Mouse (Mus musculus): Measurements from ENCODE around the gene Zfp719. TPM values are rescaled to one million over a fixed set of nuclear protein-coding genes. Genes with fewer than 3 reads are reported as not detected.

Zfp719 gene
- polyA plus RNA-seq (2015; fragmentation: Nextera tagmentation; extraction: Ambion mirVana) = 14.4 and 15.4 TPM in 2 replicates

DNA sequence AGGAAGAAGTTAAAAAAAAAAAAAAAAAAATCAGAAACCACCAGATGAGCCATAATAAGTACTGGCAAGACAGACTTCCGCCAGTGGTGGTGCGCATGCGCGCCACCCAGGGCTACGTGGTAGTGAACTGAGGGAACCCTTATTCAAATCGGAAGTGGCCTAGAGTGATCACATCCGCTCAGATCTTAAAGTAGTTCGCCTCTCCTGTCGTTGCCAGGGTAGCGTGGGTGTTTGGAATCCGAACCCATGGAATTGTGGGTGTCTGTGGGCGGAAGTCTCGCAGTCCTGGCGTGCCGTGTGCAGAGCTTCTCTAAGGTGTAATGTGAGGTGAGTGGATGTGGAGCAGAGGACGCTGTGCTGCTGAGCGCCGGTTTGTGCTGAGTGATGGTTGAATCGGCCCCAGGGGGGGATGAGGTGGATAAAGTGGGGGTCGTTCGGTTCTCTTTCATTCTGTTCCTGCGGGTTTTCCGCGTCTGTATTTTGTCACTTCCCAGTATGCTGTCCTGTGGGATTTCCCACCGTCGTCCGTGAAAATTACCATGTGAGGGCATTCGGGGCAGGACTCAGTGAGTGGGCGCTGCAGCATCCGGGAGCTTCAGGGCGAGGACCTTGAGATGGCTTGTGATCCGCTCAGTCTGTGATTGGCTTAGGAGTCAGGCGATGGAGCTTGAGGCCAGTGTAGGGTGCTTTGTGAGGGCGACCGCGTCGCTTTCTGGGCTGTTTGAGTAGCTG is at the start of gene Zfp719:
Gene Zfp719 (plus strand): TSS at position 171 of the 732 bp plus-strand sequence.
- ATAC-seq (ENCODE audit: low FRiP score, low read depth) = peak; percentile 99
- WGBS = under 1% methylated on average over 37 of the region's 37 CpGs
- Histone ChIP-seq H3K27ac (peak within 1 kb of the TSS; percentile 86), H3K36me3 (peaks cover 22% of the 10 kb centered on the region), H3K4me1 (peaks cover 14% of the 10 kb centered on the region), H3K27me3 (no peaks in the 10 kb centered on the region), H3K9me3 (no peaks in the 10 kb centered on the region), H3K4me3 (peak within 1 kb of the TSS; percentile 72), H3K4me2 (replicated peaks) (peak within 1 kb of the TSS; percentile 78), H3K9ac (peak within 1 kb of the TSS; percentile 79)

DNA sequence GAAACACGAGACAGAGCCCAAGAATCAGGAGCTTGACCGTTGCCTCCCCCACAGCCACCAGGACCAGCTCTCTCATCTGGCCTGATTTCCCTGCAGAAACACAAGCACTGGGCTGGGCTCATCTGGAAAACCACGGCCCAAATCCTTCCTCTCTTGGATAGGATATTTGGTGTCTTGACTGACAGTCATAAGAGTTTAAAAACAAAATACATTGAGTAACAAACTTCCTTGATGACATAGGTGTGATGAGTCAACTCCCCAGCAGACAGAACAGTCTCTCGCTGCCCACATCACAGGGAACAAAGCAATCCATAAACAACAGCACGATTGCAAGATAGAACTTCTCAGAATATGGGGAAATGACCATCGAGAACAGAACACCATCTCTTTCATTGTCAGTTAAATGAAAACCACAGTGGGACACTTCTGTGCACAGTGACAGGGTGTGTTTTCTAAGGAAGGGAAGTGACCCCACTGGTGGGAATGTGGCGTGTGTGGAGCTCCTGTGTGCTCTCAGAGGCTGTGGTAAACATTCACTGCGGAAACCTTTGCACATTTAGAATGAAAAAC is 49.1 kb upstream of the Zfp719 start:
- WGBS = 73% methylated on average over 8 of the region's 8 CpGs
- no peak for ATAC-seq (ENCODE audit: low FRiP score, low read depth)
- no peaks in the 10 kb centered on the region for H3K36me3 ChIP-seq

GRCm38 (mm10) chr7:43532936-43533505 is 46.4 kb upstream of the Zfp719 start:
- H3K36me3 ChIP-seq = no peaks in the 10 kb centered on the region
- H3K4me1 ChIP-seq = no peaks in the 10 kb centered on the region
- no peak overlapping the region for H3K9ac ChIP-seq
- no peak for ATAC-seq (ENCODE audit: low FRiP score, low read depth)
- no peaks in the 10 kb centered on the region for H3K9me3 ChIP-seq
- H3K27ac ChIP-seq = no peak overlapping the region
- no peak overlapping the region for H3K4me2 ChIP-seq (replicated peaks)
- no peak overlapping the region for H3K4me3 ChIP-seq
- 87% methylated on average over 9 of the region's 9 CpGs for WGBS
- H3K27me3 ChIP-seq = no peaks in the 10 kb centered on the region

More for the DNA sequence above, 49.1 kb upstream of the Zfp719 start:
- Histone ChIP-seq H3K4me2 (replicated peaks) (no peak overlapping the region), H3K4me3 (no peak overlapping the region), H3K27ac (no peak overlapping the region), H3K4me1 (no peaks in the 10 kb centered on the region), H3K9ac (no peak overlapping the region), H3K9me3 (no peaks in the 10 kb centered on the region), H3K27me3 (no peaks in the 10 kb centered on the region)

DNA sequence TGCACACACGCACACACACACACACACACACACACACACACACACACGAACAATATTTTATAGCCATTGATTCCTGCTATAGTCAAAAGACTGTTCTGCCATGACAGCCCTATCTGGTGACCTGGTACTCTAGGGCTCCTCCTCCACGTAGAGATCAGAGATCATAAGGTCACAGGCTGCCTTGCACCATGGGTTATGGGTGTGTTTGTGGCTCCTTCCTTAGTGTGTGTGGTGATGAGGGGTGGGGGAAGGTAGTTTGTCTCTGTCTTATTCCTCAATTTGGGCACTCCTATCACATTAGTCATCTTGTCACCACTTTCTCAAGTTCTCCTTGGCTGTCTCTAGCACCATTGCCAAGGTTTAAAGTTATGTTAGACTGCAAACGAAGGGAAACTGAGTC is 40.9 kb upstream of the Zfp719 start:
- WGBS = 72% methylated on average over 4 of the region's 4 CpGs
- Histone ChIP-seq H3K4me3 (no peak overlapping the region), H3K4me2 (replicated peaks) (no peak overlapping the region), H3K9me3 (no peaks in the 10 kb centered on the region), H3K9ac (no peak overlapping the region), H3K4me1 (no peaks in the 10 kb centered on the region), H3K27me3 (no peaks in the 10 kb centered on the region; the same call in 1 of the 2 replicates), H3K27ac (no peak overlapping the region), H3K36me3 (no peaks in the 10 kb centered on the region)
- no peak for ATAC-seq (ENCODE audit: low FRiP score, low read depth)

DNA sequence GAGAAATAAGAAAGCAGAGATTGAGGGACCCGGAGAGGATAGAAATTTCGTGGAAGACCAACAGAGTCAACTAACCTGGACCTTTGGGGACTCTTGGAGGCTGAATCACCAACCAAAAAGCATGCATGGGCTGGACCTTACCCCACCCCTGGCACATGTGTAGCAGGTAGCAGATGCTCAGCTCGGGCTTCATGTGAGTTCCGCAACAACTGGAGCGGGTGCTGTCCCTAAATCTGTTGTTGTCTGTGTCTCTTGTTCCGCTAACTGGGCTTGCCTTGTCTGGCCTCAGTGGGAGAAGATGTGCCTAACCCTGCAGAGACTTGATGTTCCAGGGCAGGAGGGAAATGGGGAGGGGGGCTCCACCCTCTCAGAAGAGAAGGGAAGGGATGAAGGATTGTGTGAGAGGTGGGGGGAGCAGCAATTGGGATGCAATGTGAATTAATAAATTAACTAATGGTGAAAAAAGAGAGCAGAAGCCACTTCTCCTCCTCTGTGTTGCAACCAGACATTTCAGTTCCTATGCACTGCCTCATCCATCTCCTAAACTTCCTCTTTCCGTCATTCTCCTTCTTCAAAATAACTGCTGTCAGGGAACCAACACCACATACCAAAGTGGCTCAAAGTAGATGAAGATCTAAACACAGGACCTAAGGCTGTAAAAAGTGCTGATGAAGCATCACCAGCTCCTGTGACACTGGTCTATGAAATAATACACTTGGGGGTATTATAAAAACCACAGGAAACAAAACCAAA is 35.0 kb upstream of the Zfp719 start, which contains the start of gene Cd33:
Gene Cd33 (minus strand): TSS at position 204 of the 753 bp plus-strand sequence.
- WGBS = 84% methylated on average over 7 of the region's 7 CpGs

DNA sequence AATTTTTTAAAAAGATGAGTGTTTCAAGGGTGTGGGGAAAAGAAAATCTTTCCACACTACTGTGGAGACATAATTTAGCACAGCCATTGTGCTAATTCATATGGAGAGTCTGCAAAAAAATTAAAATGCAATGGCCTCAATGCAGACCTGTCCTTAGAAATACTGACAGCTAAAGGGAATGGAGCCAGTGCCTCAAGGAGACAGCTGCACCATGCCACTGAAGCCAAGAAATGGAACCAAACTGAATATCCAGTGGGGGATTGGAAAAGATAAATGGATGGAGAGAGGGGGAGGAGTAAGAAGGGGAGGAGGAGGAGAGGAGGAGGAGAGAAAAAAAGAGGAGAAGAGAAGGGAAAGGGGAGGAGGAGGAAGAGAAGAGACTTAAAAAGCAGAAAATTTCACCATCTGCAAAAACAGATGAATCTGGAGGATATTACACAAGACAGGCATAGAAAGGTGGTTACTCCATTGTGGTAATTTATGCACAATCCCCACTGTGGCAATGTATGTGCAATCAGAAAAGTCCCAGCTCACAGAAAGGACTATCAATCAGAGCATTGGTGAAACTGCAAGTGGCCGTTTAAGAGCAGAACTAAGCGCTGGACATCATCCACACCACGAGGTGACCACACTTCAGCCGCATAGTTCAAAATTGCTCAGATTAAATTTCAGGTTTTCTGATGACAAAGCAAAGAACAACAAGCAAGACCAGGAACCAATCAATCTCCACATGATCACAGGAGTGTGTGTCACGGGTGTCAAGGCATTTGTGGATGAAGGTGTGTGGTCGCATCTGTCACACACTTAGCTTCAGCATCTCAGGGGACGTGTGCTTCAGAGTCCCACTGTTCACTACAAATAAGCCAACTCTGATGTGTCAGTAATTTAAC is 33.5 kb upstream of the Zfp719 start:
- H3K36me3 ChIP-seq = no peaks in the 10 kb centered on the region
- 54% methylated on average over 7 of the region's 7 CpGs for WGBS

More for the DNA sequence above, 35.0 kb upstream of the Zfp719 start, which contains the start of gene Cd33:
- no peaks in the 10 kb centered on the region; the same call in 1 of the 2 replicates for H3K27me3 ChIP-seq
- no peaks in the 10 kb centered on the region for H3K36me3 ChIP-seq
- ATAC-seq (ENCODE audit: low FRiP score, low read depth) = no peak
- no peak within 1 kb of the TSS for H3K4me2 ChIP-seq (replicated peaks)
- no peak within 1 kb of the TSS for H3K9ac ChIP-seq
- no peaks in the 10 kb centered on the region for H3K9me3 ChIP-seq
- no peak within 1 kb of the TSS for H3K4me3 ChIP-seq
- H3K4me1 ChIP-seq = no peaks in the 10 kb centered on the region
- no peak within 1 kb of the TSS for H3K27ac ChIP-seq

GRCm38 (mm10) chr7:43547666-43548065 is 31.7 kb upstream of the Zfp719 start:
- no peak overlapping the region for H3K4me3 ChIP-seq
- no peak overlapping the region for H3K4me2 ChIP-seq (replicated peaks)
- H3K27ac ChIP-seq = no peak overlapping the region
- no peaks in the 10 kb centered on the region for H3K36me3 ChIP-seq
- H3K9me3 ChIP-seq = no peaks in the 10 kb centered on the region
- no peaks in the 10 kb centered on the region for H3K27me3 ChIP-seq
- no peak for ATAC-seq (ENCODE audit: low FRiP score, low read depth)
- 32% methylated on average over 5 of the region's 5 CpGs for WGBS
- no peaks in the 10 kb centered on the region for H3K4me1 ChIP-seq
- H3K9ac ChIP-seq = no peak overlapping the region

More for the DNA sequence above, 33.5 kb upstream of the Zfp719 start:
- H3K27ac ChIP-seq = no peak overlapping the region
- no peak for ATAC-seq (ENCODE audit: low FRiP score, low read depth)
- no peak overlapping the region for H3K4me3 ChIP-seq
- H3K4me2 ChIP-seq (replicated peaks) = no peak overlapping the region
- no peak overlapping the region for H3K9ac ChIP-seq
- H3K4me1 ChIP-seq = no peaks in the 10 kb centered on the region
- H3K27me3 ChIP-seq = no peaks in the 10 kb centered on the region; the same call in 1 of the 2 replicates
- H3K9me3 ChIP-seq = no peaks in the 10 kb centered on the region

DNA sequence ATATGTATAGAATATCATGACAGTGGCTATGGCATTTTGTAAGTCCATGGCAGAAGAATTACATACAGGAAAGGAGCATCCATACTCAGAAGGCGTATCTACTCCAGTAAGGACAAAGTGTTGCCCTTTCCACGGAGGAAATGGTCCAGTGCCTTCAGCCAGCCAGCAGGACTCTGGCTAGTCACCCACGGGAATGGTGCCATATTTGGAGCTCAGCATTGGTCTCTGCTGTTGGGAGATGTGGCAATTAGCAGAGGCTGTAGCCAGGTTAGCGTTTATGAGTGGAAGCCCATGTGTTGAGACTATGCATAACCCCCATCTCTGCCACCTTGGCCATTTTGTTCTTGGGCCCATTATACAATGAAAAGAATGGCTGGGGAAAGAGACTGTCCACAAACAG is 31.2 kb upstream of the Zfp719 start:
- no peaks in the 10 kb centered on the region for H3K9me3 ChIP-seq
- H3K4me1 ChIP-seq = no peaks in the 10 kb centered on the region
- H3K9ac ChIP-seq = no peak overlapping the region
- H3K27ac ChIP-seq = no peak overlapping the region
- ATAC-seq (ENCODE audit: low FRiP score, low read depth) = no peak
- no peaks in the 10 kb centered on the region for H3K36me3 ChIP-seq
- H3K4me2 ChIP-seq (replicated peaks) = no peak overlapping the region
- WGBS = 78% methylated on average over 4 of the region's 4 CpGs
- no peaks in the 10 kb centered on the region for H3K27me3 ChIP-seq
- no peak overlapping the region for H3K4me3 ChIP-seq

DNA sequence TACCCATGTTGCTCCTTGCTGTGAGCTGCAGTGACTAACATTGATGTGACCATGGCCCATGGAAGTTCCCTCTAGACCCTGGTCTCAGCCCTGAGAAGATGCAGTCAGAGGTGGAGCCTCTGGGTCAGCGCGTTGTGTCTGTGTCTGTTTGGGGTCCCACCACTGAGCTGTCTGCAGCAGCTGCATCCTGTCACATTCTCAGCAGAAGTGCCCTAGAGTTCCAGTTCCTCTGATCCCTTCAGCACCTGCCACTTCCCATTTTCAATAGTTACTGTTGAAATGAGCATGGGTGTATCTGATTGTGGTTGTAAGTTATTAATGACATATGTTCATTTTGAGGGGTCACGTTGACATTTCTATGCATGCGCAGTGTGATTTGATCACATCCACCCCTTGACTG is 26.3 kb upstream of the Zfp719 start:
- Histone ChIP-seq H3K27me3 (no peaks in the 10 kb centered on the region), H3K36me3 (no peaks in the 10 kb centered on the region), H3K27ac (no peak overlapping the region), H3K4me3 (no peak overlapping the region), H3K4me1 (no peaks in the 10 kb centered on the region), H3K9me3 (no peaks in the 10 kb centered on the region), H3K9ac (no peak overlapping the region), H3K4me2 (replicated peaks) (no peak overlapping the region)
- no peak for ATAC-seq (ENCODE audit: low FRiP score, low read depth)
- 79% methylated on average over 4 of the region's 4 CpGs for WGBS

GRCm38 (mm10) chr7:43554550-43554949 is 24.9 kb upstream of the Zfp719 start:
- no peak for ATAC-seq (ENCODE audit: low FRiP score, low read depth)
- H3K27me3 ChIP-seq = no peaks in the 10 kb centered on the region
- 59% methylated on average over 3 of the region's 3 CpGs for WGBS

DNA sequence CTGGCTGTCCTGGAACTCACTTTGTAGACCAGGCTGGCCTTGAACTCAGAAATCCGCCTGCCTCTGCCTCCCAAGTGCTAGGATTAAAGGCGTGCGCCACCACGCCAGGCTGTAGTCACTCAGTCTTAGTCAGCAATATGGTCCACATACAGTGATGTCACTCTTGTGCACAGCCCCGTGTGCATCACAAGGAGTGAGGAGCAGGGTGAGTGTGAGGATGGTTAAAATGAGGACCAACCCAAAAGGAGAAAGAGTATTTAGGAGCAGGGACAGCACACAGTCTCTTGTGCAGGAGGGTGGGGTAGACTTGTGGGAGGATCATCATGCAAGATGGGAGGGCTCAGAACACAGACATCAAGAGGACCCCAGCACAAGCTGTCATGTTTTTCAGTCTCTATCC is 24.1 kb upstream of the Zfp719 start:
- 88% methylated on average over 5 of the region's 5 CpGs for WGBS
- no peak for ATAC-seq (ENCODE audit: low FRiP score, low read depth)

More at GRCm38 (mm10) chr7:43554550-43554949, 24.9 kb upstream of the Zfp719 start:
- Histone ChIP-seq H3K4me3 (no peak overlapping the region), H3K4me2 (replicated peaks) (no peak overlapping the region), H3K4me1 (no peaks in the 10 kb centered on the region), H3K9ac (no peak overlapping the region), H3K9me3 (no peaks in the 10 kb centered on the region), H3K27ac (no peak overlapping the region), H3K36me3 (no peaks in the 10 kb centered on the region)

More for the DNA sequence above, 24.1 kb upstream of the Zfp719 start:
- Histone ChIP-seq H3K27ac (no peak overlapping the region), H3K9me3 (no peaks in the 10 kb centered on the region), H3K4me3 (no peak overlapping the region), H3K27me3 (no peaks in the 10 kb centered on the region), H3K9ac (no peak overlapping the region), H3K4me1 (no peaks in the 10 kb centered on the region), H3K4me2 (replicated peaks) (no peak overlapping the region), H3K36me3 (no peaks in the 10 kb centered on the region)

Data from limb, embryonic 13.5 days (tissue).